Mouse (Mus musculus) limb, embryonic 11.5 days (tissue): ENCODE results near the gene Casp9. TPM values are rescaled to one million over a fixed set of nuclear protein-coding genes. Genes with fewer than 3 reads are reported as not detected.

Experiments used
- polyA plus RNA-seq: library from polyadenylated mRNA; unstranded; fragments of >200 nt; fragmentation: Nextera tagmentation; extraction: Ambion mirVana; gene quantifications from 2 replicates; pipeline ENCODE4 v1.2.1, GENCODE M21; 2014

Casp9 gene
- polyA plus RNA-seq, 1 experiment from 2014 or later, result 19.0 TPM

Other genes starting within 250 kb of the Casp9 start
- gene Fblim1, start 187.5 kb upstream of the Casp9 start, polyA plus RNA-seq, result 67.2 and 73.2 TPM in 2 replicates
- 0.27 and 0.60 TPM in 2 replicates for gene Tmem82, start 175.0 kb upstream of the Casp9 start, polyA plus RNA-seq
- gene Slc25a34, start 169.8 kb upstream of the Casp9 start, polyA plus RNA-seq, result not detected in 2 replicates
- 3.9 and 4.4 TPM in 2 replicates for gene Plekhm2, start 128.7 kb upstream of the Casp9 start, polyA plus RNA-seq
- 1.4 and 3.5 TPM in 2 replicates for gene Rsc1a1, start 108.0 kb upstream of the Casp9 start, polyA plus RNA-seq
- 22.4 and 25.9 TPM in 2 replicates for gene Ddi2, start 70.2 kb upstream of the Casp9 start, polyA plus RNA-seq
- gene Agmat, start 46.9 kb upstream of the Casp9 start, polyA plus RNA-seq, result 0.11 TPM in 1 of 2 replicates, not detected in the other
- 3.1 and 3.6 TPM in 2 replicates for gene Dnajc16, start 2.7 kb upstream of the Casp9 start, polyA plus RNA-seq
- gene Cela2a, start 32.5 kb downstream of the Casp9 start, polyA plus RNA-seq, result not detected in 2 replicates
- not detected in 2 replicates for gene Ctrc, start 52.7 kb downstream of the Casp9 start, polyA plus RNA-seq
- gene Efhd2, start 81.3 kb downstream of the Casp9 start, polyA plus RNA-seq, result 17.5 and 19.8 TPM in 2 replicates
- gene Fhad1, start 221.5 kb downstream of the Casp9 start, polyA plus RNA-seq, result 0.64 and 0.68 TPM in 2 replicates